Mouse (Mus musculus) limb, embryonic 15.5 days (tissue): Measurements from ENCODE around the gene Pts. TPM values are rescaled to one million over a fixed set of nuclear protein-coding genes. Genes with fewer than 3 reads are reported as not detected.

ENCODE experiments used
- ATAC-seq: fragments of 200-750 bp; cut with Nextera tagmentation; 2 replicates; pipeline ENCODE4 v1.8.0; 2017; ENCODE audit warnings: low read depth, moderate TSS enrichment; ENCODE audit not compliant: insufficient number of reproducible peaks, low FRiP score, low TSS enrichment
- H3K27ac ChIP-seq: fragments of 300-500 bp; sonication (generic); 2 replicates; pipeline ENCODE4 v1.5.1; 2015; ENCODE audit warnings: moderate library complexity, mild to moderate bottlenecking, inconsistent platforms
- H3K27me3 ChIP-seq: fragments of 300-500 bp; sonication (generic); 2 replicates; pipeline ENCODE4 v1.6.1; 2015; ENCODE audit warnings: inconsistent platforms
- H3K36me3 ChIP-seq: fragments of 300-500 bp; sonication (generic); 2 replicates; pipeline ENCODE4 v1.6.1; 2015; ENCODE audit warnings: inconsistent platforms
- H3K4me1 ChIP-seq: fragments of 300-500 bp; sonication (generic); 2 replicates; pipeline ENCODE4 v1.6.1; 2015; ENCODE audit warnings: inconsistent platforms
- H3K4me2 ChIP-seq: fragments of 300-500 bp; sonication (generic); 2 replicates; pipeline ENCODE4 v1.6.1; 2015; ENCODE audit warnings: mild to moderate bottlenecking, inconsistent platforms
- H3K4me3 ChIP-seq: fragments of 300-500 bp; sonication (generic); 2 replicates; pipeline ENCODE4 v1.5.1; 2015; ENCODE audit warnings: mild to moderate bottlenecking, inconsistent platforms
- H3K9ac ChIP-seq: fragments of 300-500 bp; sonication (generic); 2 replicates; pipeline ENCODE4 v1.6.1; 2015; ENCODE audit warnings: inconsistent platforms
- H3K9me3 ChIP-seq: fragments of 300-500 bp; sonication (generic); 2 replicates; pipeline ENCODE4 v1.6.1; 2016; ENCODE audit warnings: inconsistent platforms
- WGBS: fragments of 180-500 bp; shearing (Covaris S2); methylation state at CpG from one replicate; pipeline ENCODE4 v1.1.7; 2015; 5-methylcytosine and 5-hydroxymethylcytosine counted together
- polyA plus RNA-seq: library from polyadenylated mRNA; unstranded; fragments of >200 nt; fragmentation: Nextera tagmentation; extraction: Ambion mirVana; gene quantifications from 2 replicates; pipeline ENCODE4 v1.2.1, GENCODE M21; 2015

Gene Pts
- 66.8 and 70.1 TPM in 2 replicates for polyA plus RNA-seq

DNA sequence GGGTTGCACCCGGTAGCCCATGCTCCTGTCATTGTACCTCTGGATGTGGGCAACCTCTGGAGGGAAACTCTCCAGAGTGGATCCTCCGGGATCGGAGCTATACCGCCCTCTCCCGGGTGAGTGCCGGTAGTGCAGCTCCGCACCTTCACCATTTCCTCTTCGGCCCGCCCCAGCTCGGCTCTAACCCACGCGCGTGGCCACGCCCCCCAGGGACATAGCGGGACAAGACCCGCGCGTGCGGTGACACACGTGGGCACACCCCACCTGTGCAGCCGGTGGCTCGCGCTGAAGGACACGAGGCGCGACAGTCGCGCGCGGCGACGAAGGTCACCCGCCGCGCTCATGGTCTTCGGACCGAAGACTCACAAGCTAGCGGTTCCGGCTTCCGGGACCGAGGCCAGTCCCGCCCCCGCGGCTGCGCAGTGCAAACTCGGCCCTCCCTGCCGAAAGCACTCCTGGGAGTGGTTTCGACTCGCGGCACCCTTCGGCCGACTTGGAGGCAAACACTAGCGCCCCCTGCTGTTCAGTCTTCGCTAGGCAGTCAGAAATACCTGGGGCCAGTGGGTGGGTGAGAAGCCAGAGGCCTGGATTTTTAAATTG lies at the start of gene Pts:
TSS of gene Pts (minus strand) at position 432 of the 600 bp plus-strand sequence.
- H3K4me3 ChIP-seq, result peak within 1 kb of the TSS; percentile 77
- under 1% methylated on average over 54 of the region's 54 CpGs for WGBS
- H3K9ac ChIP-seq, result peak within 1 kb of the TSS; percentile 67
- H3K27ac ChIP-seq, result peak within 1 kb of the TSS; percentile 76
- no peaks in the 10 kb centered on the region for H3K9me3 ChIP-seq
- peaks cover 11% of the 10 kb centered on the region for H3K4me1 ChIP-seq
- peaks cover 9% of the 10 kb centered on the region for H3K36me3 ChIP-seq
- peak within 1 kb of the TSS; percentile 66 for H3K4me2 ChIP-seq
- ATAC-seq, result peak; percentile 96
- no peaks in the 10 kb centered on the region for H3K27me3 ChIP-seq

DNA sequence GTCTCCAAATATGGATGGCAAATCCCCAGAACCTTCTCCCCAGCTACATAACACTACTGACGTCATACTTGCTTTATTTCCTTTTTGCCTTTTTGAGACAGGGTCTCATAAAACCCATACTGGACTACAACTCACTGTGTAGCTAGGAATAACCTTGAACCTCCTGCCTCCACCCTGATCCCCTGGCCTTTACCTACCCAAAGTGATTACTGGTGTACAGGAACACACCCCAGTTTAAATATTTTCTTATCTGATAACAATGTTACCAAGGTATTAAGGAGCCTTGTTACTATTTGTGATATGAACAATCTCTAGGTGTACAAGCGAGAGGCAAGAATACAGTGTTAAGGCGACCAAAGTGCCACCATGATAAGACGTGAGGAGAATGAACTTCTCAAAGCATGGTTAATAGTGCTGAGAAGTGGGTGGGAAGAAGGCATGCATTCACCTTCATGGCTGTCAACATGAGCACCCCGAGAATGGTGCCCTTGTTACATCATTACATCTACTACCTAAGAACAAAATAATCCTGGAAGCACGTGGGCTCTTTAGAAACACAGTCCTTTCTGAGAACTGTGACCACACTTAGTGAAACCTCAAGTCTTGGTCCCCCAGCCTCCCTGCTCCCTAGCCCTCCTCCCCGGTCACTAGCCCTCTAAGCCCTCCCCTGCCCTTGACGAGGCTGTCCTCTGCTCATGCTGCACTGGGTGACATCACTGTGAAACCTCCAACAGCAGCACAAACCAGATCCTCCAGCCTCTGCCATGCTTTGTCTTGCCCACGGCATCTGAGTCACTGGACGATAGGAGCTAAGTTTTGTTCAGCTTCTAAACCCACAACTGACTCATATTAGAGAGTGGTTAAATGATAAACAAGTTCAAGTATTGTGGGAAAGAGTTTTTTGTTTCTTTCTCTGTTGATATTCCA lies 41.3 kb upstream of the Pts start:
- WGBS, result 68% methylated on average over 10 of the region's 10 CpGs
- Histone ChIP-seq H3K36me3 (no peaks in the 10 kb centered on the region), H3K4me3 (no peak overlapping the region)

GRCm38 (mm10) chr9:50567881-50568280 lies 39.4 kb upstream of the Pts start:
- no peak overlapping the region for H3K27ac ChIP-seq
- 71% methylated on average over 2 of the region's 2 CpGs for WGBS
- no peak overlapping the region for H3K9ac ChIP-seq
- no peaks in the 10 kb centered on the region for H3K27me3 ChIP-seq
- H3K36me3 ChIP-seq, result no peaks in the 10 kb centered on the region
- no peaks in the 10 kb centered on the region for H3K9me3 ChIP-seq
- no peak overlapping the region for H3K4me3 ChIP-seq
- no peak for ATAC-seq
- H3K4me1 ChIP-seq, result no peaks in the 10 kb centered on the region
- no peak overlapping the region for H3K4me2 ChIP-seq

More for the DNA sequence above, 41.3 kb upstream of the Pts start:
- H3K9ac ChIP-seq, result no peak overlapping the region
- H3K4me2 ChIP-seq, result no peak overlapping the region
- H3K27me3 ChIP-seq, result no peaks in the 10 kb centered on the region
- no peak for ATAC-seq
- no peaks in the 10 kb centered on the region for H3K9me3 ChIP-seq
- no peak overlapping the region for H3K27ac ChIP-seq
- H3K4me1 ChIP-seq, result no peaks in the 10 kb centered on the region

GRCm38 (mm10) chr9:50567372-50567771 lies 38.8 kb upstream of the Pts start:
- no peak overlapping the region for H3K9ac ChIP-seq
- no peaks in the 10 kb centered on the region for H3K4me1 ChIP-seq
- 76% methylated on average over 4 of the region's 4 CpGs for WGBS
- H3K36me3 ChIP-seq, result no peaks in the 10 kb centered on the region
- H3K27ac ChIP-seq, result no peak overlapping the region
- ATAC-seq, result no peak
- H3K27me3 ChIP-seq, result no peaks in the 10 kb centered on the region
- no peak overlapping the region for H3K4me2 ChIP-seq
- H3K9me3 ChIP-seq, result no peaks in the 10 kb centered on the region
- H3K4me3 ChIP-seq, result no peak overlapping the region

DNA sequence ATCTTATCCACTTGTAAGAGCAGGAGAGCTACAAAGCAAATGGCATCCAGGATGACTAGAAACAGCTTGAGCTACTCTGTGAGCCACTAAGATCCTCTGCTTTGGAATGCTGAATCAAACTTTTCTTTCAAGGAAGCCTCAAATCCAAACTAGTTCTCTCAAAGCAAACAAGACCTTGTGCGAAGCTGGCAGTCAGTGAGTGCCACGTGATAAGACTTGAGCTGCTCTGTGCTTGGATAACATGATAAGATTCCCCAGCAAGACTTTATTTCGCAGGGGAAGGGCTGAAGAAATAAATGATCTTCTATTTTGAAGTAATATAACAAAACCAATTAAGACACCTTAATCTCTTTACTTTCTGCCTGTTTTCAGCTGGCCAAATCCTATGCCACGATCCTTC lies 37.4 kb upstream of the Pts start:
- ATAC-seq, result no peak
- H3K27me3 ChIP-seq, result no peaks in the 10 kb centered on the region
- no peak overlapping the region for H3K9ac ChIP-seq
- H3K27ac ChIP-seq, result no peak overlapping the region
- H3K4me1 ChIP-seq, result no peaks in the 10 kb centered on the region
- H3K4me2 ChIP-seq, result no peak overlapping the region
- no peaks in the 10 kb centered on the region for H3K36me3 ChIP-seq
- 84% methylated on average over 4 of the region's 4 CpGs for WGBS
- no peaks in the 10 kb centered on the region for H3K9me3 ChIP-seq
- no peak overlapping the region for H3K4me3 ChIP-seq

- WGBS, result 73% methylated on average over 7 of the region's 7 CpGs
- H3K4me3 ChIP-seq, result no peak overlapping the region
- no peak overlapping the region for H3K4me2 ChIP-seq
- H3K27ac ChIP-seq, result no peak overlapping the region
- H3K27me3 ChIP-seq, result no peaks in the 10 kb centered on the region
- no peak overlapping the region for H3K9ac ChIP-seq
- no peak for ATAC-seq
- H3K4me1 ChIP-seq, result no peaks in the 10 kb centered on the region
- H3K36me3 ChIP-seq, result no peaks in the 10 kb centered on the region
- H3K9me3 ChIP-seq, result no peaks in the 10 kb centered on the region
Measured at GRCm38 (mm10) chr9:50565173-50565572, 36.6 kb upstream of the Pts start.

GRCm38 (mm10) chr9:50561918-50562360 lies 33.4 kb upstream of the Pts start:
- 68% methylated on average over 2 of the region's 2 CpGs for WGBS
- H3K27me3 ChIP-seq, result no peaks in the 10 kb centered on the region
- no peaks in the 10 kb centered on the region for H3K4me1 ChIP-seq
- H3K27ac ChIP-seq, result no peak overlapping the region
- H3K9ac ChIP-seq, result no peak overlapping the region
- no peak for ATAC-seq
- H3K4me2 ChIP-seq, result no peak overlapping the region
- H3K4me3 ChIP-seq, result no peak overlapping the region
- H3K36me3 ChIP-seq, result no peaks in the 10 kb centered on the region
- H3K9me3 ChIP-seq, result no peaks in the 10 kb centered on the region

DNA sequence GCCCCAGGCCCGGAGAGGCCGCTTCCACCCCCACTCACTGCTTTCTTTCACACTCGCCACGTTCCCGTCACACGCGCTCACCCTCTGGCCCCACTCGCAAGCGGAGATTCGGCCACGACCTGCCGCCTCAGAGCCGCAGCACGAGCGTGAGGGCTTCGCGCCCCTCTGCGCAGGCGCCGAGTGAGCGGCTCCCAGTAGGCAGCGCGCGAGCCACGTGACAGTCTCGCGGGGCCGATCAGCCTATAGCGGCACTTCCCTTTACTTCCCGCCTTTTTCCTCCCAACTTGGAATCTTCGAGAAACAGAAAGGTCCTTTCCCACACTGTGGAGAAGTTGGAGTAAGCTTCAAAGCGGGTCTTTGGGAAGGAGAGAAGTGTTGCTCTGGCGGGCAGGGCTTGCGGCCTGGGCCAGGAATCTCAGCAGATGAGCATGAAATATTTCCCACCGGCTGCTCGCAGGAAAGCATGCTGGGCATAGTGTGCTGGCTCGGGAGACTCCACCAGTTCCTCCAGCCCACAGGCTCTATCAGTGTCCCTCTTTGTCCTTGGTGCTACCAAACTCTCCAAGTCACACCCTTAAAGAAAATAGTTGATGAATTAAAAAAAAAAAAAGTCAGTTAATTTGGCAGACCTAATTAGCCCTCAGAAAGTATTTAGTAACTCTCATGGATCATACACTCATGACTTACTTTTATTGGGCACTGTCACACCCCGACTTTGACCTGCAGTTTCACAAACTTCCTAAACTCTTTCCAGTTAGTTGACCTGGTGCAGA lies 32.8 kb upstream of the Pts start, which contains the start of gene Tex12:
TSS of gene Tex12 (minus strand) at position 181 of the 773 bp plus-strand sequence.
- WGBS, result 89% methylated on average over 38 of the region's 38 CpGs
- H3K27ac ChIP-seq, result no peak within 1 kb of the TSS

DNA sequence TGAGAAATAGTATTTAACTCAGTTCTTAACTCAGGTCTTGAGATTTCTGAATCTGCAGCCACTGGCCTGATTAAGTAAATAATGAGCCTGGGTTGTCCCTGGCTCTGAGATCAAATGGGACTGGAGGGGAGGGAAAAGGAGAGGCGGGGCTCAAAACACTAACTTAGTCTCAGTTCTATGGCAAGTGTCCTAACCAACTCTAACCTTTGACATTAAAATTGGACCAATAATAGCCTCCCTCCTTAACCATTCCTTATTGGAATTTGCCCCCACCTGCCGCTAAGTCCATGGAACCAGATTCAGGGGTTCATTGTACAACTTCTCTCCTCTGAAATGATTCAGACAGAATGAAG lies 26.5 kb upstream of the Pts start, which contains the start of gene Bco2:
TSS of gene Bco2 (minus strand) at position 88 of the 353 bp plus-strand sequence.
- Histone ChIP-seq H3K9ac (no peak within 1 kb of the TSS), H3K36me3 (no peaks in the 10 kb centered on the region), H3K9me3 (no peaks in the 10 kb centered on the region), H3K4me3 (no peak within 1 kb of the TSS), H3K27ac (no peak within 1 kb of the TSS), H3K4me2 (peak within 1 kb of the TSS; percentile 25; the same call in 1 of the 2 replicates), H3K4me1 (0 out of 2 replicates have a peak, but pooled peaks cover 2% of the 10 kb centered on the region), H3K27me3 (no peaks in the 10 kb centered on the region)
- ATAC-seq, result no peak
- 38% methylated on average over 2 of the region's 2 CpGs for WGBS

More for the DNA sequence above, 32.8 kb upstream of the Pts start, which contains the start of gene Tex12:
- no peak for ATAC-seq
- no peaks in the 10 kb centered on the region for H3K36me3 ChIP-seq
- H3K4me1 ChIP-seq, result no peaks in the 10 kb centered on the region
- no peak within 1 kb of the TSS for H3K4me3 ChIP-seq
- no peak within 1 kb of the TSS for H3K9ac ChIP-seq
- no peak within 1 kb of the TSS for H3K4me2 ChIP-seq
- H3K27me3 ChIP-seq, result no peaks in the 10 kb centered on the region
- H3K9me3 ChIP-seq, result no peaks in the 10 kb centered on the region

- Histone ChIP-seq H3K9me3 (no peaks in the 10 kb centered on the region), H3K27me3 (no peaks in the 10 kb centered on the region), H3K4me3 (no peak within 1 kb of the TSS), H3K36me3 (no peaks in the 10 kb centered on the region), H3K4me1 (0 out of 2 replicates have a peak, but pooled peaks cover 2% of the 10 kb centered on the region), H3K4me2 (peak within 1 kb of the TSS; percentile 25; the same call in 1 of the 2 replicates), H3K27ac (no peak within 1 kb of the TSS), H3K9ac (no peak within 1 kb of the TSS)
- WGBS, result 33% methylated on average over 12 of the region's 12 CpGs
- ATAC-seq, result no peak
Measured at GRCm38 (mm10) chr9:50554241-50555093, 25.9 kb upstream of the Pts start, which contains the start of gene Il18. Il18 (plus strand) TSS chr9:50554827.

- WGBS, result 62% methylated on average over 2 of the region's 2 CpGs
Measured at GRCm38 (mm10) chr9:50553547-50553946, 25.0 kb upstream of the Pts start.

More at GRCm38 (mm10) chr9:50553547-50553946, 25.0 kb upstream of the Pts start:
- H3K4me1 ChIP-seq, result 0 out of 2 replicates have a peak, but pooled peaks cover 2% of the 10 kb centered on the region
- no peaks in the 10 kb centered on the region for H3K27me3 ChIP-seq
- H3K36me3 ChIP-seq, result no peaks in the 10 kb centered on the region
- H3K9ac ChIP-seq, result no peak overlapping the region
- no peak overlapping the region for H3K4me2 ChIP-seq
- ATAC-seq, result no peak
- H3K27ac ChIP-seq, result no peak overlapping the region
- H3K9me3 ChIP-seq, result no peaks in the 10 kb centered on the region
- H3K4me3 ChIP-seq, result no peak overlapping the region
